Mouse (Mus musculus) brain, embryonic 14.5 days (tissue): ENCODE data around the gene Ilf3.

Experiments used
- CTCF ChIP-seq: fragments of 200-500 bp; IDR thresholded peaks from 2 replicates; pipeline ENCODE4 v1.5.1; 2012; ENCODE audit warnings: inconsistent platforms, mild to moderate bottlenecking, moderate library complexity, borderline replicate concordance; ENCODE audit not compliant: insufficient read depth, insufficient read length; ENCODE audit errors: extremely low read depth
- POLR2A ChIP-seq: fragments of 200-500 bp; IDR thresholded peaks from 2 replicates; pipeline ENCODE4 v1.6.1; 2012; ENCODE audit warnings: mild to moderate bottlenecking, inconsistent platforms, borderline replicate concordance; ENCODE audit not compliant: poor library complexity, insufficient read depth, insufficient read length, severe bottlenecking; ENCODE audit errors: extremely low read depth

GRCm38 (mm10) chr9:21451391-21451790 is 83.7 kb downstream of the Ilf3 start:
- TF ChIP-seq CTCF (no peak), POLR2A (no peak)
